Mouse (Mus musculus): ENCODE results near the gene Lztfl1. TPM values are rescaled to one million over a fixed set of nuclear protein-coding genes. Genes with fewer than 3 reads are reported as not detected.
"Not testable (repeated sequence)": the region's sequence is repeated elsewhere in the genome, so short reads cannot be mapped to it uniquely, and the experiment has no call there.

The Lztfl1 gene
- total RNA-seq, 2 experiments from 2014 or later, result 19.6 to 20.0 TPM

DNA sequence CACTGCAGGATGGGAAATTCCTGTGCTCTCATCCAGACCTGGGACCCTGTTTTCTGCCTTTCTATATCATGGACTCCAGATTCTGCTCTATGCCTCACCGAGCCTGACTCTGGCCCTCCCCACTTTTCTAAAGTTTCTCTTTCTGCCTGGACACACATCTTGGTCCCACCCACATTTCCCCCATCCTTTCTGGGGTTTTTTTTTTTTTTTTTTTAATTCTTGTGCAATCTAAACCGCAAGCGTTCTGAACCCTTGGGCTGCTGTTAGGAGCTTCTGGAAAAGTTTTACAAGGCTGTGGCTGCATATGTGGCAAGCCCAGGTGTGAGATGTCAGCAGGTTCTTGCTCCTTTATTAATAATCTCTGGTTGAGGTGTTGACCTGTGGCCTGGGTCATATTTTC is 33.8 kb downstream of the Lztfl1 start:
- DNase-seq (ENCODE audit: low spot score), result no peak

DNA sequence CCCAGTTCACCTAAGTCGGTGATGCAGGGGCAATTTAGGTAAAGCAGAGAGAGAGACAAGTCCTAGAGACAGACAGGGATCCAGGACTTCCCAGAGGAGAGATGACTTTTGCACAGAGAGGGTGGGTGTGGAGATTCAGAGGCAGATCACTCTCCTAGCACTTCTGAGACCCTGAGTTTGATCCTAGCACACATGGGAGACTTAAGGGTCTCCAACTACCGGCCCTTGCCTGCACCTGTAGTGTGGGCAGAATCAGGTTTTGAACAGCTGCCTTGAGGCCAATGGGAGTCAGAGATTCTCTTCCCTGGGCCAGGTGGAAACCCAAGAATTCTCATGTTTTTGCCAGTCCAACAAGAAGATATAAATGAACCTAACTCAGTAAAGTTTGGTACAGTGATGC is 38.3 kb downstream of the Lztfl1 start:
- no peak for DNase-seq (ENCODE audit: low spot score)

DNA sequence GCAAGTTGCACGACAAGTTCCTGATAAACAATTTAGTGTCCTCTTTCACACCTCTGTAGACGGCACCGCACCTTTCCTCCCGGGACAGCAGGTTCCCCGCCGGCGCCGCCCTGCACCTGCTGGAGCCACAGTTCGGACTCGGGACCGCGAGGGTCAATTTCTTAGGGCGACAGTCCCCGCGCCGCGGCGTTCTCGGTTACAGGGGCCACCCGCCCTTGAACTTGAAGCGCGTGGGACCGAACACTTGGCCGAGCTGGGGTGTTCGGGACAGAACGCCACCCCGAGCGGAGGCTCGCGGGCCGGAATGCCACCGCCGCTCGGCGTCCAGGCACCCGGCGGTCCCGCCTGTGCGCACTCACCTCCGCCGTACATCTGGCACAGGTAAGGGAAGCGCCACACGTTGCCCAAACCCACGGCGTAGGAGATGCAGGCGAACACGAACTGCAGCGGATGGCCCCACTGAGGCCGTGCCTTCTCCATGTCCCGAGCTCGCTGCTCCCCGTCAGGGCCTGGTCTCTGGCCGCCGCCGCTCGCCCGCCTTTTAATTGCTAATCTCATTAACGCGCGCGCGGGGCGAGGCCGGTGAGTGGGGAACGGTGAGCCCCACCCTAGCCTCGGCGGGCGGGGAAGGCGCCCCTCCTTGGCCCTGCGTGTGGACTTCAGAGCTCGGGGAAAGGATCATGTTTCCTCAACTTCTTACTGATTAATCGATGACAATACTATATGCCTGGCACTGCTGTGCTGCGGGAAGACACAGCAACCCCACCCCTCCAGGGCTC is 39.0 kb downstream of the Lztfl1 start, which contains the start of the genes Ccr9 and Slc6a20a:
Gene Ccr9 (plus strand): TSS at position 113 of the 779 bp plus-strand sequence.
Gene Slc6a20a (minus strand): TSS at position 559 of the 779 bp plus-strand sequence.
- no peak for DNase-seq (ENCODE audit: low spot score)

DNA sequence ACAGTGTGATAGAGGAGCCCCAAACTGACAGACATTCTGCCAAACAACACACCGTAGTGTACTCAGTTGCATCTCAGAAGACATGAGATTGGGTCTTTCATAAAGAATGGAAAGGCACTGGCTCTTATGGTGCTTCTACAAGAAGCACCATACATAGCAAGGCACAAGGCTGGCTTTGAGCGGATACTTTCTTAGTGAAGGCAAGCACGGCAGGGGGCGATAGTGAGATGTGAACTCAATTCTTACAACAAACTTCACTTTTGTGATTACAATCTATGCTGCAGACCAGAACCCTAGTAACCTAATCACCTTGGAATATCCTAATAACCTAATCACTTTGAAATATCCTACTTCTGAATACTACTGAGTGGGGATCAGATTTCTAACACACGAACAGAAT is 51.9 kb downstream of the Lztfl1 start:
- peak; percentile 25 for DNase-seq (ENCODE audit: low spot score)

DNA sequence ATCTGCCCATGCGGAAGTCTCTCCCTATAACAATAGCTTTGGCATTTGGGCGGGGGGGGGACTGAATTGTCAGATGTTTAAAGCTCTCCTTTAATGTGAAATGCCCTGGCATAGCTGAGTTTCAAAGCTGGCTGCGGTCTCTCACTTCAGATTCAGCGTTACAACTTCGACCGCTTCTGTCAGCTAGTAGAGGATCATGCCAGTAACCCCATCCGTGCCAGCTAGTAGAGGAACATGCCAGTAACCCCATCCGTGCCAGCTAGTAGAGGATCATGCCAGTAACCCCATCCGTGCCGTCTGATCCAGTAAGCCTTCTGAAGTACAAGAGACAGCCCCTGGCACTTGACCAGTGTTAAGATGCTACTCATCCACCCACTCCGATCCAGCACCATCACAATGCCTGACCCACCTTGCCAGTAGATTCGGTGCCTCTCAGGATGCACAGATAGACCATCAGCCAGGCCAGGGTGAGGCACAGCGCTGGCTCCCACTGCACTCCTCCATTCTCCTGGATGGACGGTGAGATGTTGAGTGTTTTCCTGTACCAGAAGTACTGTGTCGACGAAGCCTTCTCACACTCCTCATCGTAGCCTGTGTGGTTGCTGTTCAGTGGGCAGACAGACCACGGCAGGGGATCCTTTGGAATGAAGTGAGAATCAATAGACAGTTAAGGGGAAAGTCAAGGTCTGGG is 57.4 kb downstream of the Lztfl1 start:
- DNase-seq (ENCODE audit: low spot score), result not testable (repeated sequence)

DNA sequence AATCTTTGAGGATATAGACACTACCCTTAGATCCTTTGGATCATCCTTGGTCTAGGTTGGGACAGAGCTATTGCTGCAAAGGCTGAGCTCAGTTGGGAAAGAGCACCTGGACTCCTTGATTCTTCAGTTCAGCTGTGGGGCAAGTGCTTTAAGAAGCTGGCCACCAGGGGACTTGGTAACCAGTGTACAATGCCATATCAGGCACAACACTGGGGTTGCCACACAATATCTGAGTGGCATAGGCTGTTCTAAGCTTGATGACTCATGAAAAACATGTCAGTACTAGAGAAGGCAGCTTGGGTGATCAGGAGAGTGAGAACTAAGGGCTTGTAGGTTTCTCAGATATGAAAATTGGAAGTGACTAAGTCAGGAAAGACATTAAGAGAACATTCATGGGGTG is 58.5 kb downstream of the Lztfl1 start:
- no peak for DNase-seq (ENCODE audit: low spot score)

DNA sequence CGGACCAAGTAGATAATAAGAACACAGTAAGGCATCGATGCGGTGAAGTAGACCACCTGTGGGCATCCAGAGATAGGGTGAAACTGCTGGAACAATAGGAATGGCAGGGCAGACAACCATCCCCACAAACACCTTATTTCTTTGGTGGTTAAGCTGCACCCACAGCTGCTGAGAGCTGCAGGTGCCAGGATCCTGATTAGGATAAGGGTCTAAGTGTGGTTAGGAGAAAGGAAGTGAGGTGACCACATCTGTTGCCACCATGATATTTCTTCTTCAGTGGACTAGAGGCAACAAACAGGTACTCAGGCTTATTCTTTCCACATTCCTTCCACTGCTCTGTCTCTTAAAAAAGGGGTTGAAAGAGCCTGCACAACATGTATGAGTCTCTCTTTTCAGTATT is 60.0 kb downstream of the Lztfl1 start:
- DNase-seq (ENCODE audit: low spot score), result no peak

DNA sequence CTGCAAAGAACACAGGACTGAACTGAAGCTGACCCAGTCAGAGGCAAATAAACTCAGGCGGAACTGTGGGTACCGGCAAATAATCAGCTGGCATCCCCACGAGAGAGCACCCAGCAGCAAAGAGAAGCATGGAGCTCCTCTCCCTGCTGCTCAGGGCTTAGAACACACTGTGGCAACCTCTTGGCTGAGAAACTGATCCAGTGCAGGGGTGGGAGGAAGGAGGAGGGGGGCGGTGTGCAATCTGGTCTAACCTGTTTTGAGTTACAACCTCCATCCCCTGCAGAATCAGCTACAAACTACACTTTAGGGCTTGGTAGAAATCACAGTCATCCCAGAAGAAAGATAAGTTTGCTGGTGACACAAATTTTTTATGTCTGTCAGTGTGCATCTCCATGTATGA is 66.1 kb downstream of the Lztfl1 start:
- no peak for DNase-seq (ENCODE audit: low spot score)

DNA sequence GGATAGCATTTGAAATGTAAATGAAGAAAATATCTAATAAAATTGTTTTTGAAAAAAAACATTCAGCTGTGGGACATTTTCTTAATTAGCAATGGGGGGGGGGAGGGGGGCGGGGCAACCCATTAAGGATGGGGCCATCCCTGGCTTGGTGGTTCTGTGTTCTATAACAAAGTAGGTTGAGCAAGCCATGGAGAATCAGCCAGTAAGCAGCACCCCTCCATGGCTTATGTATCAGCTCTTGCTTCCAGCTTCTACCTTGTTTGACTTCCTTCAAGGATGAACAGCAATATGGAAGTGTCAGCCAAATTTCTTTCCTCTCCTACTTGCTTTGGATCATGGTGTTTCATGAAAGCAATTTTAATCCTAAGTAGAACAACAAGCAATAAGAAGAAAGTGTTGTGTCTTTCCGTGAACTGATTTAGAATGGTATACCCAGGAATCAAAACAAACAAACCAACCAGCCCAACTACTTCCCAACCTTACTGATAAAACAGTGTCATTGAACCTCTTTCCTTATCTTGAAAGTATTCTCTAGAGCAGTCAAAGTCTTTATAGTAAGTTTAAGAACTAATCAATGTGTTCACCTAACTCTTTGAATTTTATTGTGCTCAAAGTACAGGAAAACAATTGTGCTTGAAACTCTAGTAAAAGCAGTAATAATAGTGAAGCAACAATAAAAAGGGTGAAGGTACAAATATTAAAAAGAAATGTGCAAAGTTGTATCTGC is 67.5 kb downstream of the Lztfl1 start:
- no peak for DNase-seq (ENCODE audit: low spot score)

Other genes with a start within 250 kb of the Lztfl1 start
- gene Limd1, start 239.0 kb downstream of the Lztfl1 start, total RNA-seq (2021), result 10 to 100 TPM; 31.3 to 37.1 TPM
- 10 to 100 TPM; 18.2 to 22.7 TPM for gene Sacm1l, start 187.9 kb downstream of the Lztfl1 start, total RNA-seq (2021)
- gene Slc6a20b, start 85.1 kb downstream of the Lztfl1 start, total RNA-seq (2021), result not detected
- gene Ccr9, start 39.3 kb downstream of the Lztfl1 start, total RNA-seq (2021), result not detected
- under 1 TPM in 1 of 2 experiments, not detected in 1; 0.05 TPM for gene Slc6a20a, start 38.8 kb downstream of the Lztfl1 start, total RNA-seq (2021)
- under 1 TPM in 1 of 2 experiments, not detected in 1; 0.12 TPM for gene Cxcr6, start 88.8 kb upstream of the Lztfl1 start, total RNA-seq (2021)
- gene Fyco1, start 134.2 kb upstream of the Lztfl1 start, total RNA-seq (2021), result 100 to 1,000 TPM; 179 to 183 TPM
- not detected for gene Xcr1, start 144.3 kb upstream of the Lztfl1 start, total RNA-seq (2021)